Mouse (Mus musculus): Measurements from ENCODE around the gene Cdcp1.

Gene Cdcp1

GRCm38 (mm10) chr9:123213371-123213770 lies 2.5 kb downstream of the Cdcp1 start:
- DNase-seq (ENCODE audit: low spot score in 2 of 2) = no peak

- DNase-seq (ENCODE audit: low spot score in 2 of 2) = no peak
Observed at GRCm38 (mm10) chr9:123207895-123208294, 7.9 kb downstream of the Cdcp1 start.

GRCm38 (mm10) chr9:123206948-123207347 lies 8.9 kb downstream of the Cdcp1 start:
- DNase-seq (ENCODE audit: low spot score in 2 of 2) = no peak

GRCm38 (mm10) chr9:123206526-123206925 lies 9.3 kb downstream of the Cdcp1 start:
- DNase-seq (ENCODE audit: low spot score in 2 of 2) = no peak

- DNase-seq (ENCODE audit: low spot score in 2 of 2) = no peak
Observed at GRCm38 (mm10) chr9:123200116-123200515, 15.7 kb downstream of the Cdcp1 start.

- no peak for DNase-seq (ENCODE audit: low spot score in 2 of 2)
Observed at GRCm38 (mm10) chr9:123188271-123188670, 27.6 kb downstream of the Cdcp1 start.

GRCm38 (mm10) chr9:123187589-123187988 lies 28.2 kb downstream of the Cdcp1 start:
- no peak for DNase-seq (ENCODE audit: low spot score in 2 of 2)

- no peak for DNase-seq (ENCODE audit: low spot score in 2 of 2)
Observed at GRCm38 (mm10) chr9:123186151-123186550, 29.7 kb downstream of the Cdcp1 start.

GRCm38 (mm10) chr9:123185546-123185945 lies 30.3 kb downstream of the Cdcp1 start:
- no peak for DNase-seq (ENCODE audit: low spot score in 2 of 2)

- DNase-seq (ENCODE audit: low spot score in 2 of 2) = no peak
Observed at GRCm38 (mm10) chr9:123183226-123183625, 32.6 kb downstream of the Cdcp1 start.

GRCm38 (mm10) chr9:123180003-123180402 lies 35.8 kb downstream of the Cdcp1 start:
- no peak for DNase-seq (ENCODE audit: low spot score in 2 of 2)

- no peak for DNase-seq (ENCODE audit: low spot score in 2 of 2)
Observed at GRCm38 (mm10) chr9:123177380-123178048, 38.3 kb downstream of the Cdcp1 start.

GRCm38 (mm10) chr9:123174356-123174755 lies 41.5 kb downstream of the Cdcp1 start:
- no peak for DNase-seq (ENCODE audit: low spot score in 2 of 2)

- no peak for DNase-seq (ENCODE audit: low spot score in 2 of 2)
Observed at GRCm38 (mm10) chr9:123173760-123174159, 42.1 kb downstream of the Cdcp1 start.

GRCm38 (mm10) chr9:123165781-123166443 lies 49.9 kb downstream of the Cdcp1 start:
- DNase-seq (ENCODE audit: low spot score in 2 of 2) = no peak

GRCm38 (mm10) chr9:123162985-123163694 lies 52.7 kb downstream of the Cdcp1 start:
- DNase-seq (ENCODE audit: low spot score in 2 of 2) = no peak

GRCm38 (mm10) chr9:123161792-123162191 lies 54.0 kb downstream of the Cdcp1 start:
- no peak for DNase-seq (ENCODE audit: low spot score in 2 of 2)

- DNase-seq (ENCODE audit: low spot score in 2 of 2) = peak; percentile 66 to 76
Observed at GRCm38 (mm10) chr9:123159330-123159729, 56.5 kb downstream of the Cdcp1 start.

- DNase-seq (ENCODE audit: low spot score in 2 of 2) = no peak
Observed at GRCm38 (mm10) chr9:123158125-123158836, 57.6 kb downstream of the Cdcp1 start.

- no peak for DNase-seq (ENCODE audit: low spot score in 2 of 2)
Observed at GRCm38 (mm10) chr9:123157699-123158098, 58.1 kb downstream of the Cdcp1 start.

- DNase-seq (ENCODE audit: low spot score in 2 of 2) = peak; percentile 55 to 73
Observed at GRCm38 (mm10) chr9:123156910-123157361, 58.9 kb downstream of the Cdcp1 start.

- DNase-seq (ENCODE audit: low spot score in 2 of 2) = no peak
Observed at GRCm38 (mm10) chr9:123153121-123153520, 62.7 kb downstream of the Cdcp1 start.
